Mouse (Mus musculus) kidney, postnatal 25 days (tissue): ENCODE measurements at regions not wholly inside any gene's neighbourhood (a gene's known extent, or its start where the extent isn't known, plus 50 kb on each side); places are given as distances from the start of the nearest gene placed in this dataset.
A peak's percentile ranks its signal among the peaks of the same experiment; 100 is the strongest.
"Not testable (repeated sequence)": the region's sequence is repeated elsewhere in the genome, so short reads cannot be mapped to it uniquely, and the experiment has no call there.

ENCODE experiments used
- DNase-seq, 2 experiments: peaks; one replicate each; pipeline ENCODE4 v3.0.0; 2021; ENCODE audit warnings: mixed read lengths in 2 of 2

GRCm38 (mm10) chr17:15247546-15248416 lies 128.9 kb downstream of the Dll1 start:
- no peak for DNase-seq

- DNase-seq: no peak
Observed at GRCm38 (mm10) chr17:15242976-15243635, 133.6 kb downstream of the Dll1 start.

GRCm38 (mm10) chr17:15242356-15242755 lies 134.3 kb downstream of the Dll1 start:
- DNase-seq: no peak

- DNase-seq: no peak
Observed at GRCm38 (mm10) chr17:15241491-15241890, 135.2 kb downstream of the Dll1 start.

- DNase-seq: not testable (repeated sequence)
Observed at GRCm38 (mm10) chr17:15240641-15241040, 136.0 kb downstream of the Dll1 start.

GRCm38 (mm10) chr17:15240011-15240410 lies 136.7 kb downstream of the Dll1 start:
- no peak for DNase-seq

GRCm38 (mm10) chr17:15235041-15235440 lies 141.6 kb downstream of the Dll1 start:
- no peak for DNase-seq

GRCm38 (mm10) chr17:15231175-15231574 lies 145.5 kb downstream of the Dll1 start:
- peak in 1 of 2 experiments; percentile 27 for DNase-seq

GRCm38 (mm10) chr17:15229159-15229558 lies 147.5 kb downstream of the Dll1 start:
- DNase-seq: no peak

GRCm38 (mm10) chr17:15228077-15228476 lies 148.6 kb downstream of the Dll1 start:
- peak; percentile 22 to 36 for DNase-seq

GRCm38 (mm10) chr17:15223826-15224225 lies 152.8 kb downstream of the Dll1 start:
- DNase-seq: no peak

GRCm38 (mm10) chr17:15222923-15223322 lies 153.7 kb downstream of the Dll1 start:
- no peak for DNase-seq

GRCm38 (mm10) chr17:15214157-15214685 lies 162.5 kb downstream of the Dll1 start:
- peak in 1 of 2 experiments; percentile 23 for DNase-seq

GRCm38 (mm10) chr17:15208808-15209173 lies 167.5 kb upstream of the Gm3448 start:
- DNase-seq: no peak

GRCm38 (mm10) chr17:15208030-15208807 lies 166.9 kb upstream of the Gm3448 start:
- peak; percentile 51 to 56 for DNase-seq

- no peak for DNase-seq
Observed at GRCm38 (mm10) chr17:15207182-15208029, 166.1 kb upstream of the Gm3448 start.

GRCm38 (mm10) chr17:15205799-15206198 lies 164.5 kb upstream of the Gm3448 start:
- no peak for DNase-seq

- DNase-seq: no peak
Observed at GRCm38 (mm10) chr17:15204524-15204923, 163.2 kb upstream of the Gm3448 start.

GRCm38 (mm10) chr17:15199235-15199634 lies 157.9 kb upstream of the Gm3448 start:
- DNase-seq: no peak

- no peak for DNase-seq
Observed at GRCm38 (mm10) chr17:15197361-15197760, 156.0 kb upstream of the Gm3448 start.

- DNase-seq: no peak
Observed at GRCm38 (mm10) chr17:15195819-15196218, 154.5 kb upstream of the Gm3448 start.

GRCm38 (mm10) chr17:15194894-15195461 lies 153.6 kb upstream of the Gm3448 start:
- DNase-seq: no peak
